Mouse (Mus musculus): ENCODE results near the gene Hk1.

Hk1 gene

DNA sequence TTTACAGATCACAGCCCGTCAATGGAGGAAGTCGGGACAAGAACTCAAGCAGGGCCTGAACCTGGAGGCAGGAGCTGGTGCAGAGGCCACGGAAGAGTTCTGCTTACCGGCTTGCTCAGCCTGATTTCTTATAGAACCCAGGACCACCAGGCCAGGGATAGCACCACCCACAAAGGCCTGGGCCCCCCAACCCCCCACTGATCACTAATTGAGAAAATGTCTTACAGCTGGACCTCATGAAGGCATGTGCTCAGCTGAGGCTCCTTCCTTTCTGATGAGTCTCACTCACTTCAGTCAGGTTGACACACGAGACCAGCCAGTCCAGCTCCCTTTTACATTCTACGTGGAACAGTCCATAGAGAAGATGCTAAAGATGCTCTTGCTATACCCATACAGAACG is 153.9 kb downstream of the Hk1 start:
- DNase-seq (ENCODE audit: low read depth, low spot score), result no peak

DNA sequence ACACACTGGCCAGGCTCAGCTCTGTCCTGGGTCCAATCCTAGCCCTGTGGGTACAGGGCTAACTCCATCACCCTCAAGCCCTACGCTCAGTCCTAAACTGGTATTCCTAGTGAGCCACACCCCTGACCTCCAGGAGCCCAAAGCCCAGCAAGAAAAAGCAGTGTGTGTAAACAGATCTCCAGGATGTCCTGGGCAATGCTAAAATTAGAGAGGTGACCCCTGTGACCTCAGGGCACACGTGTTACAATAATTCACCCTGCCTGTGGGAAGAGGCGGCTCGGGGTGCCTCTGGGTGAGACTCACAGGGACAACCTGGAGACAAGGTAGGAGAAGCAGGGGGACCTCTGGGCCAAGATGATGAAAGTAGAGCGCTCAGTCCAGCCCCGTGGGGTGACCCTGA is 155.5 kb downstream of the Hk1 start:
- DNase-seq (ENCODE audit: low read depth, low spot score), result no peak

DNA sequence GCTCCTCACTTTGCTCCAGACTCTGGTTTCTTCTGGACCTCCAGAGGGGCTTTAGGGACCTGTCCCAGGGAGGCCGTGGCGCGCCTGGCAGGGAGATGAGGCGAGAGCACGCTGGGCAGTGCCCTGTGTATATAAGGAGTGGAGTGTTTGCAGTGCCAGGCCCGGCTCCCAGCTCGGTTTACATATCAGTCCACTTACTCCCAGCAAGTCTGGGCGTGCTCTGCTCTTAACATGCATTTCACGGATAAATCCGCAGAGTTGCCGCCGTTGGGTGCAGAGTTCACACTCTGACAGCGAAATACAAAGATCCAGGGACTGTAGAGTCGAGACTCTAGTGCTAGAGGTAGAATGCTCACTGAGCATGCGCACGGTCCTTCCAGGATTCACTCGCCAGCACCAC is 156.9 kb downstream of the Hk1 start:
- no peak for DNase-seq (ENCODE audit: low read depth, low spot score)

DNA sequence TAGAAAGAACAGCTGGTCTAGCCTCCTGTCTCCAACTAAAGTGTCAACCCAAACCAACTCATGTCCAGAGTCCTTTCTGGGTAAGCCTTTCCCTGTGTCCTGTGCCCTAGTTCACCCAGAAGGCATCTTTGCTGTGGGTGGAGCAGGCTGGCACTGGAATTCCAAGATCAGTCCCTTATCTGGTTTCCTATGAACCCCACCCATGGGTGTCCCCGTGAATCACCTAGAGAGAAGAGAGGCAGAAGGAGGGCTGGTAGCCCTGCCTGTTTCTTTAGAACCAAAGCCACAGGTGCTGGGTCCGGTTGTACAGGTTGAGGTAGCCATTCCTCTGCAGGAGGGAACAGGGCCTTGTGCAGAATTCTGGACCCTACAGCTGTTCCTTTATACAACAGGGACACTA is 158.1 kb downstream of the Hk1 start:
- no peak for DNase-seq (ENCODE audit: low read depth, low spot score)

DNA sequence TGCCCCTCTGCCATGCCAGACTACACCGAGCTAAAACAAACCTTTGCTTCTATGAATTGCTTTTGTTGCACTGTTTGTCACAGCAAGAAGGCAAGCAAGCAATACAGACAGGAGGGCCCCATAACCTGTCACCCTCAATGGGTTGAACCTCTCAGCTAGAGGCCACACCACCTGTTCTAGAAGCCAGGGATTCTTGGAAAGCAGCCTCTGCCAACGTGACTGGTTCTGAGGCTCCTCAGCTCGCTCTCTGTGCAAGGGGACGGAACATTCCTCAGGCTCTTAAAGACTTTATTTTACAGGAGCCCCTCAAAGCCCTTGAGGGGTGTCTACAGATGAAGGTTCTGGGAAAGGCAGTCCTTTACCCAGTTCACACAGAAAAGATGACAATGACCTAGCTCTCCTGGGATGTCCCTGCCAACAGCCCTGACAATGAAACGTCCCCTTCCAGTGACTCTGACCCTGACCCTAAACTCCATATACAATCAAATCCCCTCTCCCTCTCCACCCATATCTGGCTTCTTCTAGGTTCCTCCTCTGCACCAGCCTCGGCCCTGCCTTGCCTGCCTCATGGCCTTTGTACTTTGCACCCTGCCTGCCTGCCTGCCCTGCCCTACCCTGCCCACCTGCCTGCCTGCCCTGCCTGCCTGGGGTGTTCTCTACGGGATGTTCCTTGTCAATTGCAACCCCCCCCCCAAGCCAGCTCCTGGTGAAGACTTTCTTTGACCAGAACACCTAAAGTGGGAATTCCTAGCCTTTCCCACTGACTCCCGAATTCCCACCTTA is 158.8 kb downstream of the Hk1 start:
- DNase-seq (ENCODE audit: low read depth, low spot score), result no peak
